Mouse (Mus musculus): ENCODE results near the gene Prss22.
A peak's percentile ranks its signal among the peaks of the same experiment; 100 is the strongest.

Gene Prss22

DNA sequence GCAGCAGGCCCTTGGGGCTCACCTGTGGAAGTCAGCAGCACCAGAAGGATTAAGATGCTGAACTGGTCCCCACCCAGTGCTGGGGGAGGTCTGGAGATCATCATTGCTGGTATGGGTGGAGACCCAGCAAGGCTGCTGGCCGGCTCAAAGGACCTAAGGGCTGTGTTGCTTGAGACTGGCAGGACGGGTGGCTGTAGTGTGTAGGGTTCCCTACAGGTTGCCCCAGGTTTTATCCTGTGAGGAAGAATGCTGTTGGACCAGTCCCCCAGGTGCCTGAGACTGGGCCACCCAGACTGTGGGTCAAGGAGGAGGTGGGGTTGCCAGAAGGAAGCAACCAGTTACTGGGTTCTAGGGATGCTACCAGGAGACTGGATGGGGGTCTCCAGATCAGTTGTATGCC lies at the start of gene Prss22:
TSS of gene Prss22 (minus strand) at position 200 of the 400 bp plus-strand sequence.
- DNase-seq (ENCODE audit: low spot score): no peak

DNA sequence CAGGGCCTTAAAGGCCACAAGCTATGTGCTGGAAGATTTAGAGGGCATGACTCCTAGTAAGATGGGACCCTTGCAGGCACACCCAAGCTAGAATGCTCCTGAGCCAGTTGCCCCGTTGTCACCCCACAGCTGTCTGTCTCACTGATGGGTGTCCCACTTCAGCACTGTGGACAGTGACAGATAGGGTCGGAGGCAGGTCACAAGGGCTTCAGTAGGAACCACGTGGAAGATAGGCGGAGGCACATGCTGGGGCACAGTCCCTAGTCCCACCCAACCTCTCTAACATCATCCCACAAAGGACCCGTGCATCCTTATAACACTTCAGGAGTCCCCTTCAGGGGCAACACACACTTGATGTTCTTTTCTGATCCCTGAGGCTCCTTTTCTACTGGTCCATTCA lies 48.1 kb upstream of the Prss22 start:
- no peak for DNase-seq (ENCODE audit: low spot score)

- DNase-seq (ENCODE audit: low spot score): no peak
Measured at GRCm38 (mm10) chr17:24045608-24046007, 47.7 kb upstream of the Prss22 start.

GRCm38 (mm10) chr17:24044482-24044881 lies 46.6 kb upstream of the Prss22 start:
- DNase-seq (ENCODE audit: low spot score): no peak

- DNase-seq (ENCODE audit: low spot score): no peak
Measured at GRCm38 (mm10) chr17:24037844-24038243, 39.9 kb upstream of the Prss22 start, which contains the start of gene Prss27. Gene Prss27 (plus strand): TSS chr17:24038144.

DNA sequence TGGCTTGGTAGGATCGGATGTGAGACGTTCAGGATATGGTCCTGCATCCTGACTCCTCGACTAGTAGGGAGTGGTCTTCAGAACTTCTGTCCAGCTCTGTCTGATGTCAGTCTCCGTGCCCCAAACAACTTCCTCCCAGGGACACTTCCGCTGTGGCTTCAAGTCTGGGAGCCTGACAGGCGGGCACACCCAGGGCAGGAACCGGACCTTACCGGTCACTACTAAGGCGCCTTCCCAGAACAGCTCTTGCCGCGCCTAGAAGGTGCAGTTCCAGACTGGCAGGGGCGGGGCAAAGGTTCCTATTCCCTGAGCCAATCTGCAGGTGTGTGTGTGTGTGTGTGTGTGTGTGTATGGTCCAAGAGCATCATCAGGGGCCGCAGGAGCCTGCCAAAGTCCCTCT lies 39.5 kb upstream of the Prss22 start:
- DNase-seq (ENCODE audit: low spot score): no peak

- DNase-seq (ENCODE audit: low spot score): no peak
Measured at GRCm38 (mm10) chr17:24036954-24037353, 39.1 kb upstream of the Prss22 start.

GRCm38 (mm10) chr17:24035087-24035486 lies 37.2 kb upstream of the Prss22 start:
- no peak for DNase-seq (ENCODE audit: low spot score)

DNA sequence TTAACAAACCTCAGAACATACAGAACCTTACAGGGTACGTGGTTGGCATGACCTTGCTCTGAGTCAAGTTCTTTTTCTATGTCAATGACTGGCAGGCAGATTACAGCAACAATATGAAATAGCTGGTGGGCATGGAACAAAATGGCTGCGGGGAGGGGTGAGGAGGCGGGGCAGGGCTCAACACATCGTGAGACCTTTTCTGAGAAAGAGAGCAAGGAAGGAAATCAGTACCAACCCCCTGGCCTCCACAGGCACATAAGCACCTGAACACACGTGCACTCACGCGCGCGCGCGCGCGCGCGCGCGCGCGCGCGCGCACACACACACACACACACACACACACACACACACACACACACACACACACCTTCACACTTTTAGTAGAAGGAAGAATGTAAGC lies 32.7 kb upstream of the Prss22 start:
- no peak for DNase-seq (ENCODE audit: low spot score)

- no peak for DNase-seq (ENCODE audit: low spot score)
Measured at GRCm38 (mm10) chr17:24029477-24029876, 31.6 kb upstream of the Prss22 start.

DNA sequence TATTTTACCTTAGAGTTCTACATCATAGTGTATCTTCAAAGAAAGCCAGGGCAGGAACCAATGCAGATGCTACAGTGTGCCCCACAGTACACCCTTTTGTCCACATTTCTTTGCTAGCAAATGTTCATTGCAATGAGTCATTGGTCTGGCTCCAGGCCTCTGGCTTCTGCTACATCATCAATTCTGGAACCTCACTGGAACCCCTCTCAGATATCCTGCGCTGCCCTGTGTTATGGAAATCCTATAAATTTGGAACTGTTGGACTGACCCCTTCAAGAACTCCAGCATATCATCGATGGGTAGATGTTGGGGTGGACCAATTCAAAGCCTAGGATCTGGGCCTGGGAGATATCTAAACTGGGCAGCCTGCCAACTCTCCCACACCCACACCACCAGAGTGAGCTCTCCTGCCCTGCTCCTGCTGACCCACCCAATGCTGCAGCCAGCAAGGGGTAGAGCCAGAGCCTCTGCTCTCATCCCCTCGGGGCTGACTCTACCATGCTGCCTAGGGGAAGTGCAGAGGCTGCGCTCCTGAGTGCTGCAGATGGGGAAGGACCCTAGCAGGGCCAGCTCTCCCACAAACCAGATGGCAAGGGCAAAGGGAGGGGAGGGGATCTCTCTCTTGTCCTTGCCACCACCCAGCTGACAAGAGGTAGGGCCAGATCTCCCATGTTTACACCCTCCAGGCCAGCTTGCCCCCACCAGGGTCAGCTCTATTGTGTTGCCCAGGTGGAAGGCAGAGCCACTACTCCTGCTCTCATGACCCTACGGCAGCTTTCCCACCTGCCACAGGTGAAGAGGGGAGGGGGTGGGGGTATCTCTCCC lies 23.7 kb upstream of the Prss22 start:
- DNase-seq (ENCODE audit: low spot score): peak; percentile 83

- DNase-seq (ENCODE audit: low spot score): peak; percentile 72
Measured at GRCm38 (mm10) chr17:24020696-24021095, 22.8 kb upstream of the Prss22 start.

DNA sequence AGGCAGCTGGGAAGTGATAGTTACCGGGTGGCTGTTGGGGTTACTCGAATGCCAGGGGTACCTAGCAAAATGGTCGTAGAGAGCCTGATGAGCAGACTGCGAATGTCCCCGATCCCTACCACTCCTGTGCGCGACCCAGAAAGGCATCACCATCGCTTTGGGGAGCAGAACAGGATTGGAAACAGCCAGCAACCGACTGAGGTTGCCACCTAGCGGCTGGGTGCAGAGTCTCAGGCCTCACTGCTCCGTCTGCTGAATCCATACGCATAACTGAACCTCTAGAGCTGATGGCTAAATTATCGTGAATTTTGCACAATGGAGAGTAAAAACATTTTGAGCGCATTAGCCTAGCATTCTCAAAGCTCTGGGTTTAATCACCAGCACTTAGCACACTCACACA lies 17.8 kb upstream of the Prss22 start:
- no peak for DNase-seq (ENCODE audit: low spot score)

- DNase-seq (ENCODE audit: low spot score): no peak
Measured at GRCm38 (mm10) chr17:24014433-24014965, 16.6 kb upstream of the Prss22 start.

DNA sequence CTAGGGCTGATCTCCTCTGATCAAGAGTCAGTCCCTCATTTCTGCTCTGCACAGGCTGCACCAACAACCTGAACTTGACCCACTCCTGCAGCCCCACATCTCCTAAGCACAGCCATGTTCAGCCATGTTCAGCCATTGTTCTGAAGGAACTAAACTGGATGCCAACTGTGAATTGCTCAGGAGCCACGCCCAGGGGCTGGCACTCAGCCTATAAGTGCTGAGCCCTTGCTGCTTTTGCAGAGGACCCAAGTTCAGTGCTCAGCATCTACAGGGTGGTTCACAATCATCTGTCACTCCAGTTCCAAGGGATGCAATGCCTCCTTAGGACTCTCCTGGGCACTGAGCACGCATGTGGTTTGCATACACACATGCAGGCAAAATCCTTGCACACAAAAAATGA lies 15.0 kb upstream of the Prss22 start:
- DNase-seq (ENCODE audit: low spot score): peak; percentile 41

DNA sequence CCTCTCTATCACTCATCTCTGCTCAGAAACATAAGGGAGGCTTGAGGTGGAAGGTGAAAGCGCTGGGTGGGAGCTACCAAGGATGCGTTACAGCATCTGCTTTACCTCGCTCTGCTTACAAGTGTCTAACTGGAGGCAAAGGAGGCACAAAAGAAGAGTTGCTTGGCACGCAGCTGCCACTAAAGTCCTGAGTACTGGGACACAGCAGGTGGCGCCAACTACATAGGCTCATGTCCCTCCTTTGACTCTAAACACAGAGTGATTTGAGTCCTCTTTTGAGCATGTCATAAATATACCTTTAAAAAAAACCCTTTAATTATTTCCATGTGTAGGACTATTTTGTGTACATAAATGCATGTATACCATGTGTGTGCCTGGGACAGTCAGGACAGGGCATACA lies 11.7 kb upstream of the Prss22 start:
- no peak for DNase-seq (ENCODE audit: low spot score)

DNA sequence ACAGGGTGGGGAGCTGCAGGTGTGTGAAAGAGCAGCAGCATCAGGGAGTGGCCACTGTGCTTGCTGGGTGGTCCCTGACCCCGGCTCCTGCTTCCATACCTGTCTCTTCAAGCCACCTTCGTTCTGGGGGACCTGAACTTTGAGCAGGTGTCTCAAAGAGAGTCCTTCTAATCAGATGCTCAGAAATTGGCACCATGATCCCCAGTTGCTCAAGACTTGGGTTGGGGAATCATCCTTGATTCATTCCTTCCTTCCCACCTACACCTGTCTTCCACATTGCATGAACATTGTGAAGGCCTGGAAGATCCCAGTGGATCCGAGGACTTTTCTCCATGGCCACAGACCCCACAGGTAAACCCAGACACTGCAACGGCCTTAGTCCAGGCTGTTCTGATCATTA lies 10.2 kb upstream of the Prss22 start:
- no peak for DNase-seq (ENCODE audit: low spot score)

- peak; percentile 69 for DNase-seq (ENCODE audit: low spot score)
Measured at GRCm38 (mm10) chr17:24007391-24007790, 9.5 kb upstream of the Prss22 start.

DNA sequence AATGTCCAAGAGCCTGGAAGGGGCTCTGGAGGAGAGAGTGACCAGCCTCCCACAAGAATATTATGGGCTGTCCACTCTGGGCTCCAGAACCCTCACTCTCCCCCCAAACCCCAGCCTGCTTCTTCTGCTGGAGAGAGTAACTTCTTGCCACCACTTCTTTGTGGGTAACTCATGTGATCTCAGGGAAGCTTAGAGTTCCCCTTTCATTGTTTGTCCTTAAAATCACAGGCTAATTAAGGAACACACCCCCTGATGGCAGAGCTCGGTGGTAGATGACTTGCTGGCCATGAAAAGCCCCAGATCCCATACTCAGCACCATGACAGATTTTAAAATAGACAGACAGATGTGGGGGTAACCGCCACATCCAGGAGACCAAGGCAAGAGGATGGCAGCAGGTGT lies 9.0 kb upstream of the Prss22 start:
- DNase-seq (ENCODE audit: low spot score): no peak

DNA sequence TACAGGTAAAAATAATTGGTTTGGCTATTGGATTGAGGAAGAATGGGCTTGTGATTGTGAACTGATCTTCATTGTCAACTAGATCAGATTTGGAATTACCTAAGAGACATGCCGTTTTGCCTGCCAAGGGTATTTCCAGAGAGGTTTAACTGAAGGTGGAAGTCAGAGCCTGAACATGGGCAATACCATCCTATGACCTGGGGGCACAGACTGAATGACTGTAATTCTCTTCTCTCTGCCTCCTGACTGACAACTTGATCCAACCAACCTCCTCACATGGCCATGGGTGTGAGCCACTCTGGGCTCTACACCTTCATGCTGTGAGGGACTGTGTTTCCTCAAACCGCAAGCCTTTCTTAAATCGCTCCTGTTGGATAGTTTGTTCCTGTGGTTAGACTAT lies 7.1 kb upstream of the Prss22 start:
- DNase-seq (ENCODE audit: low spot score): no peak

DNA sequence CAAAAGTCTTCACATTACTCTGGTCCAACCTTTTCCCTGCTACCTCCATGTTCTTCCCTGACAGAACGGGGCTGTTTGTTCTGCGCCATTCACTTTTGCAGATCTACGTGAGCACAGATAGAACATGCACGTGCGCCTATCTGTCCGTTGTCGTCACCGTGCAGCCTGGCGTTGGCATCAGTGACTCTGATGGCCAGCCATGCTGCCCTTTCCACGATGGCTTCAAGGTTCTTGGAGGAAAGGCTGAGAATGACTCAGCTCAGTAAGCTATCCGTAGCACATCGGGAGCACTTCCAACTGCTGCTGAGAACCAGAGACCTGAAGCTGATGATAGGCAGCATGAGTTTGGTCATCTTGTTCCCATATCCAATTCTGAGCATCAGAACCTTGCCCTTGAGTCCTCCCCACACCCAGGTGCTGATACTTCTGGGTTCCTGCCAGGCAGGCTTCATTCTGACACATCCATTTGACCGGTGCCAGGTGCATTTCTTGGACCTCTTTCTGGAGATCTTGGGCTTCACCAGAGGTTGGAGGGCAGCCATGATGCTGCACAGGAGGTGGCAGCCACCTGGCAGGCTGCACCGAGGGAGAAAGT lies 6.3 kb upstream of the Prss22 start:
- DNase-seq (ENCODE audit: low spot score): no peak

DNA sequence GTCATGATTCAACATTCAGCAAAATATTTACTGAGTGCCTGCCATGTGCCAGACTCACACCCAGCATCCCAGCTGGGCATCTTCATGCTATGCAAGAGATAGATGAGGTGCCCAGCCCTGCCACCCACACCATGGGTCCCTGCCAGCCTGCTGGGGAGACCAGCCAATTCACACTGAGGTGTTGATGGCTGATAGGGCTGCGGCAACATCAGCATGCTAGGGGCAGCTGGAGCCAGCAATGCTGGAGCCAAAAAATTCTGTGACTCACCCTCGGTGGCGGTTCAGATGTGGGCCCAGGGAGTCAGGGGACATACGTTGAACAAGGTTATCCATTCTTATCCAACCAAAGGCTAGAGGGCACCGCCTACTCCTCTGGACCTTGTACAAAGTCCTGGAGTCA lies 2.5 kb upstream of the Prss22 start:
- peak; percentile 66 for DNase-seq (ENCODE audit: low spot score)

- DNase-seq (ENCODE audit: low spot score): no peak
Measured at GRCm38 (mm10) chr17:23998383-23998782, 483 bp upstream of the Prss22 start.

Data from adipocyte (in vitro differentiated cells).